Mouse (Mus musculus): ENCODE data around the gene Klb. TPM values are rescaled to one million over a fixed set of nuclear protein-coding genes. Genes with fewer than 3 reads are reported as not detected.

Klb gene
- not detected for polyA plus RNA-seq (2017; shearing (Covaris generic))

DNA sequence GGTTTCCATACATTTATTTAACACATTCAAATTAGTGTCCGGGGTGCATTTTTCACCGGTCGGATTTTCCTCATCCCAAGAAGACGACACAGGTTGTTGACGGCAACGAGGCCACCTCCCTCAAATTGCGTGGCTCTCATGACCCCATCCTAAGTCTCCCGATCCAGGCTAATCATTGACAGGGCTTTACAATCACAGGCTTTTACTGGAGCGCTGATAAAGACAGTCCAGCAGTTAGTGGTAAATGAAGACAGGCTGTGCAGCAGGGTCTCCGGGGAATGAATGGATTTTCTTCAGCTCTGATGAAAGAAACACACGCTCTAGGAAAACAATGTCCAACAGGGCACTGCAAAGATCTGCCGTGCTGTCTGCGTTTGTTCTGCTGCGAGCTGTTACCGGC lies at the start of gene Klb:
Gene Klb (plus strand): TSS at position 147 of the 400 bp plus-strand sequence.

DNA sequence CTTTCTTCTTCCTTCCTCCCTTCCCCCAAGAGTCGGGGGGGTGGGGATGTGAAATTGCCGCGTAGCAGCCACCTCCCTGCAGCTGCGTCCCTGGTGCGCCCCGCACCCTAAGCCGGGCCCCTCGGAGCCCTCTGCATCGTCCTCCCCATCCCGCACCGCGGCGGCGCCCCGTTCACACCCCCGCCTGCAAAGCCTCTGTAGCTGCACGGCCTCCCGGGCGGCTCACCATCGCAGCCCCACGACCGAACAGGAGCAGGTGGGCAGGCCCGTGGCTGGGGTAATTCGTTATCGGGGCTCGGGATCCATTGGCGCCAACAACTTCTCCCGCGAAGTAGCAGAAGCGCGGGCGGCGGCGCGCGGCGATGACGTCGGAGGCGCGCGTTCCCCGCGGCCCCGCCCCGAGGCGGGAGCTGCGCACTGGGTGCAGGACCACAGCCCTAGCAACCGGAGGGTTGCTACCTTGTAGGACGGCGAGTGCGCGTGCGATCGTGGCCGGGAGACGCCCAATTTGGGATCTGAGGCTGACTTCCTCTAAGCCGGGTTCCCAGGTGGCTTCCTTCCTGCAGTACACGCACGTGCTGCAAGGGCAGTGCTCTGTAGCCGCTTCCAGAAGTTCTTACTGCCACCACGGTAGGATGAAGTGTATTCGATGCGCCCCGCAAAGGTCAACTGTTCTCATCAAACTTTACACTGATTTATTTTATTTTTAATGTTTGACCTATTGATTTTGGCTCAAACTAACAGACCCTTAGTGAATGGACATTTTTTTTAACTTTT lies 12.6 kb upstream of the Klb start, which contains the start of gene Rfc1:
Gene Rfc1 (minus strand): TSS at position 373 of the 777 bp plus-strand sequence.

DNA sequence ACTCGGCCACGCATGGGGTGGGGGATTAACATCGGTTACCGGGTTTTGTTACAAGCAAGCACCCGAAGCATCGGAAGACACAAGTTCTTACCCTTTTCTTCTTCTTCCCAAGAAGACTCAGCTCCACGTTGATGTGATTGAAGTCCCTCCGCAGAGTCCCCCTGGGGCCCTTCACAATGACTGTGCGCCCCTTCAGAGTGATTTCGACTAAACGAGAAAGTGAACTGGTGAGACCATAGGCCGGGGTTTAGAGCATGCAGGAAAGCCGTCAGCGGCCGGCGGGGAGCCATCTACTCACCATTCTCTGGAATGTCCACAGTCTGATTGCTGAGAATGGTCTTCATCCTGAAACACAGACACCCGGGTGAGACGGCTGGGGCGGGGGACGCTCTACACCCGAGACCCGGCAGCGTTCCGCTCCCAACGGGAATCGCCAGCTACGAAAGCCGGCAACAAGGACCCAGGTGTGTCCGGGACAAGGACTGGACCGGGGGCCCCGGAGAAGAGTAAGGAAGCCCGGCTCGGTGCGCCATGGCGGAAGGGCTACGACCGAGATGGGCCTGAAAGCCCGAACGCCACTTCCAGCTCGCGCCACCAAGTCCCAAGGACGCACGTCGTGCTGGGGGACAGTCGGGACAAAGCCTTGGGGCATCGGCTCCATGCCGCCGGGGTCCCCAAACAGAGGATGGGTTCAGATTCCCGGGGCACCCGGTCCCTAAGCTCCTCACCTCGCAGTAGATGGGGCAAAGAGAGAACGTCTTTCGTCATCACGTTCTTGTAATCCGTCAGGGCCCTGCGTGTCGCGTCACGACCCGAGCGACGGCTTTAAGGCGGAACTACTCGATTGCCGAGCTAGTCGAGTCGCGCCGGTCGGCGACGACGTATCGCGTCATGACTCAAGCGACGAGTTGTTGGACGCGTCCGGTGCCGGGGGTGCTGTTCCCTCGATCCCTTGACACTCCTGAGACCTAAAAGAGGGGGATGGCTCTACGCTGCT lies 42.8 kb downstream of the Klb start, which contains the start of the genes Rpl9 and Lias:
Gene Rpl9 (minus strand): TSS at position 797 of the 997 bp plus-strand sequence.
Gene Lias (plus strand): TSS at position 850 of the 997 bp plus-strand sequence.

Other genes starting within 250 kb of the Klb start
- gene Klhl5, start 240.8 kb upstream of the Klb start, polyA plus RNA-seq (2017; shearing (Covaris generic)): 36.7 TPM
- gene Wdr19, start 148.6 kb upstream of the Klb start, polyA plus RNA-seq (2017; shearing (Covaris generic)): 3.0 TPM
- 39.9 TPM for gene Rfc1, start 12.6 kb upstream of the Klb start, polyA plus RNA-seq (2017; shearing (Covaris generic))
- 1,499 TPM for gene Rpl9, start 43.1 kb downstream of the Klb start, polyA plus RNA-seq (2017; shearing (Covaris generic))
- gene Lias, start 43.2 kb downstream of the Klb start, polyA plus RNA-seq (2017; shearing (Covaris generic)): 37.3 TPM
- 29.9 TPM for gene Ugdh, start 87.6 kb downstream of the Klb start, polyA plus RNA-seq (2017; shearing (Covaris generic))
- gene Gm43552, start 144.5 kb downstream of the Klb start, polyA plus RNA-seq (2017; shearing (Covaris generic)): not detected
- 184 TPM for gene Smim14, start 188.9 kb downstream of the Klb start, polyA plus RNA-seq (2017; shearing (Covaris generic))
- gene Ube2k, start 188.9 kb downstream of the Klb start, polyA plus RNA-seq (2017; shearing (Covaris generic)): 136 TPM

Data from naive thymus-derived CD4-positive, alpha-beta T cell, adult 5 months (primary cell).